8 mouse cellular contexts compared by ENCODE assay signal in the genomic region with DNA sequence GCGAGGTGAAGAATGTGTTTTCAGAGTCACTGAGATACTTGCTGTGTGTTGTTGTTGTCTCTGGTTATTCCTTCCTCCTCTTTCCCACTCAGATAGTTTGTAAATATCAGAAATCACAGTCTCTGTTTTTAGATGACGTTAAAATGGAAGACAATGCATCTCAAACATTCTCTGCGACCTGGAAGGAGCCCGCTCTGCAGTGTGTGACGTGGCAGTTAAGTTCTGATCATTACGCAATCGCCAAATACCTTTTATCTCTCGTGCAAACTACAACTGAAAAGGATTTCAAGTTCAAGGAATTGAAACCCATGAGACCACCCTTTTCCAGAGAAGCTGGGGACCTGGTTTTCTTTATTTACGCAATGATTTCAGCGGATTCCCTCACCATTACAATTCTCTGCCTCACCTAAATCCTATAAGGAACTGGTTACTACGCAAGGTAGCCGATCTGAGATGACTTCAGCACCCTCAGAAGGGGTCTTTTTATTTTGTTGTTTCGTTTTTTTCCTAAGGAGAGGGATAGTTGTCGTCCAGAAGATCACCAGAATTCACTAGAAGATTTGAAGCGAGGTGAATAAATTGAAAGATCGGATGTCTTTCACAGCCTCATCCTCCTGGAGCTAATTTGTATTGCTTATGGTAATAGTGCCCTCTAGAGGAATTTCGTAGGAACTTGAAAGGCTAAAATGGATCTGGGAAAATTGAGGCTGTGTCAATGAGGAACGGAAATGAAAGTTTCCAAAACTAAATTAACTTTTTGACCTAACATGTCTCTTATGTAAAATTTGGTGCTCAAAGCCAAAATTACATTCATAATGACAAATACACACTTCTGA. TPM values are rescaled to one million over a fixed set of nuclear protein-coding genes. Genes with fewer than 3 reads are reported as not detected.
A peak's percentile ranks its signal among the peaks of the same experiment; 100 is the strongest.
DNase-seq lines count a peak whose midpoint lies in the region; ATAC-seq lines count a peak whose summit lies in the region.

No protein-coding gene starts in this region.

- H3K27me3 ChIP-seq in heart, embryonic 13.5 days (replicated peaks) = no peaks in the 10 kb centered on the region
- no peaks in the 10 kb centered on the region for H3K27me3 ChIP-seq in heart, embryonic 10.5 days (ENCODE audit: insufficient read depth, poor library complexity, severe bottlenecking)
- no peaks in the 10 kb centered on the region for H3K27me3 ChIP-seq in forebrain, embryonic 16.5 days (replicated peaks; ENCODE audit: control insufficient read depth, insufficient read depth, low read length)
- no peaks in the 10 kb centered on the region for H3K27me3 ChIP-seq in midbrain, embryonic 12.5 days

- H3K27ac ChIP-seq in heart, embryonic 13.5 days (replicated peaks) = no peak overlapping the region
- H3K27ac ChIP-seq in heart, embryonic 10.5 days = no peak overlapping the region
- H3K27ac ChIP-seq in forebrain, embryonic 16.5 days (ENCODE audit: low read length) = no peak overlapping the region
- no peak overlapping the region for H3K27ac ChIP-seq in midbrain, embryonic 12.5 days (replicated peaks)

- WGBS in heart, embryonic 13.5 days = 45% methylated on average over 18 of the region's 18 CpGs
- 55% methylated on average over 18 of the region's 18 CpGs for WGBS in heart, embryonic 10.5 days
- WGBS in forebrain, embryonic 16.5 days = 59% methylated on average over 18 of the region's 18 CpGs
- 59% methylated on average over 18 of the region's 18 CpGs for WGBS in midbrain, embryonic 12.5 days

- DNase-seq in heart, embryonic 10.5 days (ENCODE audit: low spot score) = no peak
- DNase-seq in MN1 (ENCODE audit: low spot score) = peak; percentile 44
- no peak for DNase-seq in gastrocnemius, postnatal 14 days
- no peak for DNase-seq in thymus, postnatal 10 days (ENCODE audit: low spot score in 2 of 2)
- DNase-seq in gastrocnemius, postnatal 25 days = no peak

- peak overlapping the region; percentile 60 for H3K4me2 ChIP-seq in heart, embryonic 13.5 days
- H3K4me2 ChIP-seq in forebrain, embryonic 16.5 days (ENCODE audit: low read length) = 0 out of 2 replicates have a peak overlapping the region, but pooled peaks have one; percentile 26
- no peak overlapping the region for H3K4me2 ChIP-seq in midbrain, embryonic 12.5 days (replicated peaks)

- no peak for ATAC-seq in heart, embryonic 13.5 days (ENCODE audit: extremely low read depth, insufficient number of reproducible peaks, low FRiP score, low TSS enrichment)
- 0 out of 2 replicates have a peak, but pooled peaks have one; percentile 49 for ATAC-seq in forebrain, embryonic 16.5 days
- ATAC-seq in midbrain, embryonic 12.5 days (ENCODE audit: low FRiP score, low read depth) = peak; percentile 45; the same call in 1 of the 2 replicates

- H3K4me1 ChIP-seq in heart, embryonic 13.5 days = peaks cover 7% of the 10 kb centered on the region; the same call in 1 of the 2 replicates
- no peaks in the 10 kb centered on the region for H3K4me1 ChIP-seq in heart, embryonic 10.5 days
- no peaks in the 10 kb centered on the region for H3K4me1 ChIP-seq in forebrain, embryonic 16.5 days (replicated peaks; ENCODE audit: control insufficient read depth, insufficient read depth, low read length)
- no peaks in the 10 kb centered on the region for H3K4me1 ChIP-seq in midbrain, embryonic 12.5 days

- no peak overlapping the region for H3K9ac ChIP-seq in heart, embryonic 13.5 days
- H3K9ac ChIP-seq in forebrain, embryonic 16.5 days (replicated peaks; ENCODE audit: low read depth, low read length) = no peak overlapping the region
- H3K9ac ChIP-seq in midbrain, embryonic 12.5 days (replicated peaks) = no peak overlapping the region

- H3K4me3 ChIP-seq in heart, embryonic 13.5 days = peak overlapping the region; percentile 31
- no peak overlapping the region for H3K4me3 ChIP-seq in heart, embryonic 10.5 days
- H3K4me3 ChIP-seq in forebrain, embryonic 16.5 days (replicated peaks; ENCODE audit: low read length) = no peak overlapping the region
- H3K4me3 ChIP-seq in midbrain, embryonic 12.5 days = no peak overlapping the region

- H3K9me3 ChIP-seq in heart, embryonic 13.5 days = no peaks in the 10 kb centered on the region
- H3K9me3 ChIP-seq in heart, embryonic 10.5 days = no peaks in the 10 kb centered on the region
- H3K9me3 ChIP-seq in forebrain, embryonic 16.5 days (ENCODE audit: control insufficient read depth, low read length) = no peaks in the 10 kb centered on the region
- 0 out of 2 replicates have a peak, but pooled peaks cover 3% of the 10 kb centered on the region for H3K9me3 ChIP-seq in midbrain, embryonic 12.5 days

- intact Hi-C loops in gastrocnemius, postnatal 14 days (cut with DNase I; ENCODE audit: low total_unique reads) = no loop called here

- no peaks in the 10 kb centered on the region for H3K36me3 ChIP-seq in heart, embryonic 13.5 days
- H3K36me3 ChIP-seq in heart, embryonic 10.5 days = no peaks in the 10 kb centered on the region
- H3K36me3 ChIP-seq in forebrain, embryonic 16.5 days (ENCODE audit: control insufficient read depth, insufficient read depth) = no peaks in the 10 kb centered on the region
- no peaks in the 10 kb centered on the region for H3K36me3 ChIP-seq in midbrain, embryonic 12.5 days

RNA-seq across cellular contexts. Expression of gene Pik3c2g, which starts 9.8 kb away (rescaled TPM):
- 0.31 and 0.41 TPM in 2 replicates for polyA plus RNA-seq in heart, embryonic 13.5 days (2015; fragmentation: Nextera tagmentation; extraction: Ambion mirVana)
- 0.62 and 2.3 TPM in 2 replicates for polyA plus RNA-seq in heart, embryonic 10.5 days (2016; fragmentation: Nextera tagmentation; extraction: Ambion mirVana)
- polyA plus RNA-seq in forebrain, embryonic 16.5 days (2015; fragmentation: Nextera tagmentation; extraction: Ambion mirVana) = 0.10 and 0.65 TPM in 2 replicates
- polyA plus RNA-seq in midbrain, embryonic 12.5 days (2016; fragmentation: Nextera tagmentation; extraction: Ambion mirVana) = 0.38 and 0.54 TPM in 2 replicates
- total RNA-seq in gastrocnemius, postnatal 14 days (2021) = under 1 TPM in 1 of 2 experiments, not detected in 1; 0.07 TPM
- total RNA-seq in gastrocnemius, postnatal 25 days (2021) = not detected
